Mouse (Mus musculus): ENCODE data around the gene Frmd8.

DNA sequence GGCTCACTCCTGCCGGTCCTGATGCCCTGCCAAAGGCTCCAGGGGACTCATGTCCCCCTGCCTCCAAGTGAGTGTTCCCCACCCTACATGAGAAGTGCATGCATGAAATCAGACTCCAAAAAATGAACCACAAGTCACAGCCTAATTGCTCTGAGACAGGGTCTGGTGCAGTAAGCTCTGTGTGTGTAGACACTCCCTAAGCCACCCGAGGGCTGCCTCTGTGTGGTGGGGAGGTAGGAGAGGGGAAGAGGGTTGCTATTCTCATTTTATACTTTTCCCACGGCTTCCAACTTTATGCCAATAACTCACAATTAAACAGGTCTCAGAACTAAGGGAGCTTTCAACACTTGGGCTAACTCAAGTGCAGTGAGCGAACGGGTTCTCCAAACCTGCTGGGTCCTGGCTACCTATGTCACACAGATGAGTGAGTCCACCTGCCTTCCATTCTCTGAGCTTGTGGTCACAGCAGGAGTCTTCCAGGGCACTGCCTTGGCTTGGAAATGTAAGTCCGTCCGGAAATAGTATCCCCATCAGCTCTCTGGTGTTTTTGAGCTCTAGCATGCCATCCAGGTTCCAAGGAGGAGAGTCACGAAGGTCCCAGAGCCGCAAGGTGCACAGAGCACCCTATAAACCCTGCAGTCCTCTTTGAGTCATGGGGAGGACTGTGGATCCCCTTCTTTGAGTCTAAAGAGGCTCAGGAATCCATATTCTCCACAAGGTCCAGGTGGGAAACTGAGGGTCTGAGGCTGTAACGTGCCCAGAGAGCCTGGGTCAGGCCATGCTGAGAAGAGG is 50.1 kb downstream of the Frmd8 start:
- TF ChIP-seq CTCF (IDR thresholded peaks at IDR 0.05 in 2 of 3, conservative IDR thresholded peaks at IDR 0.05 in 1 of 3; ENCODE audit: control insufficient read depth in 1 of 3, insufficient read depth in 1 of 3, low read depth in 2 of 3, low read length in 3 of 3, poor library complexity in 1 of 3, severe bottlenecking in 1 of 3) (no peak), MAX (IDR thresholded peaks at IDR 0.05; ENCODE audit: low read length) (no peak), SIN3A (IDR thresholded peaks at IDR 0.05; ENCODE audit: low read length) (no peak), CHD2 (IDR thresholded peaks at IDR 0.05; ENCODE audit: low read length) (no peak), TAL1 (IDR thresholded peaks at IDR 0.05; ENCODE audit: low read length) (no peak), NELFE (IDR thresholded peaks at IDR 0.05; ENCODE audit: low read depth, low read length) (no peak)
